Mouse (Mus musculus) small intestine, adult 10 weeks (tissue): ENCODE data around the gene Ffar1. TPM values are rescaled to one million over a fixed set of nuclear protein-coding genes. Genes with fewer than 3 reads are reported as not detected.

ENCODE experiments used
- polyA plus RNA-seq: library from polyadenylated mRNA; stranded (reverse); fragments of 350-450 nt; fragmentation: Illumina TruSeq; extraction: RNeasy Lipid Tissue Mini Kit (QIAGEN cat#74804); gene quantifications from one replicate; pipeline ENCODE4 v1.2.3, GENCODE M21; 2014; ENCODE audit warnings: low replicate concordance

Ffar1 gene
- polyA plus RNA-seq = 0.85 TPM

DNA sequence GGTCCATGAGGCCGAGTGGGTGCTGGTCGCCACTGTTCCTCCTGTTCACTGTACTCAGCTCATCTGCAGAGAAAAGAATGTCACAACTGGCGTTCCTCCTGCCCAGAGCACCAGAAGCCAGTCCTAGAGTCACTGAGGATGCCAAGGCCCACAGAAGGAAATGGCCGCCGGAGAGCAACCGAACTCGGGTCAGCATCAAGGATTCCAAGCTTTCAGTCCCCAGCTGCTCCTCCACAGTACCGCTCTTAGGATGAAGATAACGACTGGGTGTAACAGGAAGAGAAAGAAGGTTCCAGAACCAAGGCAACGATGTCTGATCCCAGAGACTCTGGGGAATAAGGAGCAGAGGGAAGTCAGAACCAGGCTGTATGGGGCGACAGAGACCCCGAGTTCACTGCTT lies at the start of gene Ffar1:
Ffar1 (minus strand) TSS at position 101 of the 400 bp plus-strand sequence.

DNA sequence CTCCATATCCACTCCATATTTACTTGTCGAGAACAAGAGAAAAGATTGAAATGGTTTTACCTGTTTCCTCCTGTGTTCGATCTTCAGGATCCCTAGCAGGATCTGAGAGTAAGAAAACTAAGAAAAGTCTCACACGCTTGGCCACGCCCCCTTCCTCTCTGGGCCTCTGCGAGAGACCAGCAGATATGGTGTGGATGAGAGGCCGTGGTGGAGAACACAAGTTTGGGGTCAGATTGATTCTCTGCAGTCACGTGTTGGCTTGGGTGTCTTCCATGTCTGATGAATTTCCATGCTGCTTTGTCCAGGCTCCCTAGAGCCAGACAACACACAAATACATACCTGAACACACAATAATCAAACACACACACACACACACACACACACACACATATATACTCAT lies 18.8 kb upstream of the Ffar1 start, which contains the start of gene Cd22:
Cd22 (minus strand) TSS at position 167 of the 400 bp plus-strand sequence.

DNA sequence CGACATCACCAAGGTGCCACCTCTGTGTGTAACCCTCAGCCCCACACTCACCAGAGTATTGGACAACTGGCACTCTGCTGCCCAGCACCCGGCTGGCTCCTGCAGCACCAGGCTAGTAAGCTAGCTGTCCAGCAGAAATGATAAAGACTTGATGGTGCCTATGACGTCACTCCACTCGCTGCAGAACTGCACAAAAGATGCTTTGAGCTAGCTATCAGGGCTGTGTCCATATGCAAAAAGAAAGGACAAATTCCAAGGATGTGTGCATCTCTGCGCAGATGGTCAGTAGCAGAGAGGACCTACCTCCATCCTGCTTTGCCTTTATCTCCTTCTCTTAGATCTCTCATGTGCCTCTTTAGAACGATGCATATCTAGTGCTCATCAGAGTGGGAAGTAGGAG lies 5.3 kb downstream of the Ffar1 start, which contains the start of gene Ffar3:
Ffar3 (minus strand) TSS at position 101 of the 400 bp plus-strand sequence.

DNA sequence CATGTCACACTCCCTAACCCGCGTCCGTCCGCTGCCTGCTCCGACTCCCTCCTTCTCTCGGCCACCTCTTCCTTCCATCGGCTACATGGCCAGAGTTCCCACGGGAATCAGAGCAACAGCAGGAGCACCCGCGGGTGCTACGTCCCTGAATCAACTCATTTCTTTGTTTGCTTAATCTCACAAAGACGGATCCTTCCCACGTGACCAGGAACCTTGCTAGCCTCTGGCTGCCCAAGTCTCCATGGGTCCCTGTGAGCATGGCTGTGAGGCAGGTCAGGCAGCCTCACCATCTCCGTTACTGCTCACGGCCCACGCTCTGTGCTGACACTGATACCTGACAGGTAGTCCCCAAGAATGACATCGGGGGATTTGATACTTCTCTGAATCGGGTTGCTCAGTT lies 37.7 kb downstream of the Ffar1 start, which contains the start of gene Ffar2:
Ffar2 (minus strand) TSS at position 101 of the 400 bp plus-strand sequence.

Other genes starting within 250 kb of the Ffar1 start
- not detected for gene Upk1a, start 248.7 kb downstream of the Ffar1 start, polyA plus RNA-seq
- 1,034 TPM for gene Cox6b1, start 235.4 kb downstream of the Ffar1 start, polyA plus RNA-seq
- not detected for gene Etv2, start 225.7 kb downstream of the Ffar1 start, polyA plus RNA-seq
- gene Rbm42, start 211.2 kb downstream of the Ffar1 start, polyA plus RNA-seq = not detected
- gene Haus5, start 196.6 kb downstream of the Ffar1 start, polyA plus RNA-seq = 2.8 TPM
- not detected for gene Pmis2, start 190.0 kb downstream of the Ffar1 start, polyA plus RNA-seq
- gene 2200002J24Rik, start 162.6 kb downstream of the Ffar1 start, polyA plus RNA-seq = not detected
- not detected for gene Atp4a, start 149.4 kb downstream of the Ffar1 start, polyA plus RNA-seq
- gene Tmem147, start 132.0 kb downstream of the Ffar1 start, polyA plus RNA-seq = 4.8 TPM
- not detected for gene Gapdhs, start 117.9 kb downstream of the Ffar1 start, polyA plus RNA-seq
- 0.15 TPM for gene Sbsn, start 110.1 kb downstream of the Ffar1 start, polyA plus RNA-seq
- not detected for gene Dmkn, start 97.8 kb downstream of the Ffar1 start, polyA plus RNA-seq
- gene Krtdap, start 73.7 kb downstream of the Ffar1 start, polyA plus RNA-seq = not detected
- 1.7 TPM for gene Ffar2, start 37.8 kb downstream of the Ffar1 start, polyA plus RNA-seq
- not detected for gene Ffar3, start 5.4 kb downstream of the Ffar1 start, polyA plus RNA-seq
- gene Cd22, start 18.8 kb upstream of the Ffar1 start, polyA plus RNA-seq = 3.0 TPM
- gene Mag, start 53.3 kb upstream of the Ffar1 start, polyA plus RNA-seq = not detected
- gene Hamp2, start 63.1 kb upstream of the Ffar1 start, polyA plus RNA-seq = 2.0 TPM
- gene Hamp, start 82.5 kb upstream of the Ffar1 start, polyA plus RNA-seq = not detected
- 52.9 TPM for gene Usf2, start 95.2 kb upstream of the Ffar1 start, polyA plus RNA-seq
- gene Lsr, start 111.9 kb upstream of the Ffar1 start, polyA plus RNA-seq = 4.8 TPM
- 4.1 TPM for gene Fam187b, start 112.2 kb upstream of the Ffar1 start, polyA plus RNA-seq
- 0.93 TPM for gene Fxyd5, start 180.9 kb upstream of the Ffar1 start, polyA plus RNA-seq
- gene Fxyd7, start 189.9 kb upstream of the Ffar1 start, polyA plus RNA-seq = not detected
- gene Fxyd1, start 195.6 kb upstream of the Ffar1 start, polyA plus RNA-seq = 1.4 TPM
- 0.11 TPM for gene Lgi4, start 197.8 kb upstream of the Ffar1 start, polyA plus RNA-seq
- 7.4 TPM for gene Fxyd3, start 215.1 kb upstream of the Ffar1 start, polyA plus RNA-seq